Mouse (Mus musculus) kidney, embryonic 14.5 days (tissue): ENCODE data around the gene Cyp27b1. TPM values are rescaled to one million over a fixed set of nuclear protein-coding genes. Genes with fewer than 3 reads are reported as not detected.

Experiments used
- ATAC-seq: fragments of 200-750 bp; cut with Nextera tagmentation; 2 replicates; pipeline ENCODE4 v1.8.0; 2017; ENCODE audit warnings: moderate number of reproducible peaks, mild to moderate bottlenecking, moderate TSS enrichment, moderate library complexity; ENCODE audit not compliant: low FRiP score, low TSS enrichment
- H3K27ac ChIP-seq: fragments of 300-500 bp; sonication (generic); 2 replicates; pipeline ENCODE4 v1.5.1; 2014; ENCODE audit warnings: low read depth, mild to moderate bottlenecking, low read length, moderate library complexity, mixed read lengths
- H3K27me3 ChIP-seq: fragments of 300-500 bp; sonication (generic); 2 replicates; pipeline ENCODE4 v1.6.1; 2014; ENCODE audit warnings: mild to moderate bottlenecking, low read length; ENCODE audit not compliant: control insufficient read depth, insufficient read depth
- H3K36me3 ChIP-seq: fragments of 300-500 bp; sonication (generic); 2 replicates; pipeline ENCODE4 v1.6.1; 2014; ENCODE audit warnings: low read length, mixed read lengths; ENCODE audit not compliant: control insufficient read depth, insufficient read depth
- H3K4me1 ChIP-seq: fragments of 300-500 bp; sonication (generic); 2 replicates; pipeline ENCODE4 v1.6.1; 2014; ENCODE audit warnings: low read length, mixed read lengths; ENCODE audit not compliant: control insufficient read depth, insufficient read depth
- H3K4me2 ChIP-seq: fragments of 300-500 bp; sonication (generic); replicated peaks from 2 replicates; pipeline ENCODE4 v1.6.1; 2014; ENCODE audit warnings: low read depth, mild to moderate bottlenecking, low read length
- H3K4me3 ChIP-seq: fragments of 300-500 bp; sonication (generic); 2 replicates; pipeline ENCODE4 v1.5.1; 2014; ENCODE audit warnings: mild to moderate bottlenecking, low read length
- H3K9ac ChIP-seq: fragments of 300-500 bp; sonication (generic); 2 replicates; pipeline ENCODE4 v1.6.1; 2014; ENCODE audit warnings: low read depth, mild to moderate bottlenecking, low read length, moderate library complexity
- H3K9me3 ChIP-seq: fragments of 300-500 bp; sonication (generic); 2 replicates; pipeline ENCODE4 v1.6.1; 2016; ENCODE audit warnings: low read length; ENCODE audit not compliant: control insufficient read depth
- WGBS: fragments of 180-500 bp; shearing (Covaris S2); extraction: QIAGEN DNeasy Blood & Tissue Kit; methylation state at CpG from one replicate; pipeline ENCODE4 v1.1.7; 2014; 5-methylcytosine and 5-hydroxymethylcytosine counted together
- microRNA counts: library from miRNA; unstranded; fragments of <30 nt; microRNA quantifications from one replicate; lab custom pipeline; 2017
- microRNA-seq: library from miRNA; unstranded; fragments of <30 nt; microRNA quantifications from one replicate; pipeline ENCODE4, GENCODE M21; 2016
- polyA plus RNA-seq: library from polyadenylated mRNA; unstranded; fragments of >200 nt; fragmentation: Nextera tagmentation; extraction: Ambion mirVana; gene quantifications from 2 replicates; pipeline ENCODE4 v1.2.1, GENCODE M21; 2014

Cyp27b1 gene
- polyA plus RNA-seq, 1 experiment from 2014 or later = 0.41 TPM

DNA sequence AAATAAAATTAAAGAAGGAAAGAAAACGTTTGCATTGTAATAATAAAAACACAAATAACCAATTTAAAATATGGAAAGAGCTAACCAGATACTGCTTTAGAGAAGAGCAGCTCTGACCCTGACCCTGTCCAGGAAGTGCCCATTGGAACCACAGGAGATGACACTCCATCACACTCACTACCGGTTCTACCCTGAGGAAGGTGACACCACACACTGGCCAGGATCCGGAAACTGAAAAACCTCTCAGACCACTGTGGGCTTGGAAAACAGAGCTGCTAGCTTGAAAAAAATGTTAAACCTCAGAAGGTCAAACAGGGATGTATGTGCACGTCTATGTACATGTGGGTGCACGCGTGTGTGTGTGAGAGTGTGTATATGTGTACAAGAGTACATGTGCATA lies 53.1 kb downstream of the Cyp27b1 start:
- H3K4me2 ChIP-seq = no peak overlapping the region
- 82% methylated on average over 6 of the region's 6 CpGs for WGBS
- H3K9ac ChIP-seq = no peak overlapping the region
- no peak overlapping the region for H3K4me3 ChIP-seq
- H3K27ac ChIP-seq = no peak overlapping the region
- H3K36me3 ChIP-seq = peaks cover 20% of the 10 kb centered on the region
- no peaks in the 10 kb centered on the region for H3K4me1 ChIP-seq
- no peaks in the 10 kb centered on the region for H3K27me3 ChIP-seq
- no peak for ATAC-seq
- H3K9me3 ChIP-seq = no peaks in the 10 kb centered on the region

MicroRNA genes within 50 kb of the gene (microRNA counts, 519-probe panel; counts per million panel counts)
- not detected for microRNA mmu-miR-546 (lab: Ali Mortazavi, UCI)

Small RNA genes lying within 50 kb of the gene (microRNA-seq; reads per million reads assigned to microRNA genes)
- 1.3 reads per million for gene Mir546

Other genes with a start within 250 kb of the Cyp27b1 start
- gene Atp23, start 146.9 kb upstream of the Cyp27b1 start, polyA plus RNA-seq = 22.7 and 26.8 TPM in 2 replicates
- 81.1 and 112 TPM in 2 replicates for gene Ctdsp2, start 69.5 kb upstream of the Cyp27b1 start, polyA plus RNA-seq
- 0.19 and 0.20 TPM in 2 replicates for gene Avil, start 47.5 kb upstream of the Cyp27b1 start, polyA plus RNA-seq
- 90.5 and 98.2 TPM in 2 replicates for gene Tsfm, start 17.4 kb upstream of the Cyp27b1 start, polyA plus RNA-seq
- 69.5 and 78.1 TPM in 2 replicates for gene Mettl1, start 6.8 kb upstream of the Cyp27b1 start, polyA plus RNA-seq
- gene Eef1akmt3, start 6.7 kb upstream of the Cyp27b1 start, polyA plus RNA-seq = 0.39 and 0.89 TPM in 2 replicates
- 1.5 and 2.6 TPM in 2 replicates for gene March9, start 11.9 kb downstream of the Cyp27b1 start, polyA plus RNA-seq
- gene Cdk4, start 15.3 kb downstream of the Cyp27b1 start, polyA plus RNA-seq = 2,221 and 2,763 TPM in 2 replicates
- 106 and 153 TPM in 2 replicates for gene Tspan31, start 22.0 kb downstream of the Cyp27b1 start, polyA plus RNA-seq
- 0.07 and 0.61 TPM in 2 replicates for gene Agap2, start 27.0 kb downstream of the Cyp27b1 start, polyA plus RNA-seq
- gene Os9, start 72.9 kb downstream of the Cyp27b1 start, polyA plus RNA-seq = 31.4 and 47.5 TPM in 2 replicates
- gene B4galnt1, start 117.0 kb downstream of the Cyp27b1 start, polyA plus RNA-seq = 6.2 and 8.7 TPM in 2 replicates
- 2.0 and 2.3 TPM in 2 replicates for gene Slc26a10, start 132.4 kb downstream of the Cyp27b1 start, polyA plus RNA-seq
- gene Arhgef25, start 141.8 kb downstream of the Cyp27b1 start, polyA plus RNA-seq = 31.0 and 32.9 TPM in 2 replicates
- gene Dtx3, start 147.5 kb downstream of the Cyp27b1 start, polyA plus RNA-seq = 107 and 117 TPM in 2 replicates
- 19.2 and 31.0 TPM in 2 replicates for gene Pip4k2c, start 163.3 kb downstream of the Cyp27b1 start, polyA plus RNA-seq
- gene Kif5a, start 215.1 kb downstream of the Cyp27b1 start, polyA plus RNA-seq = 0.37 and 0.57 TPM in 2 replicates
- gene Dctn2, start 218.1 kb downstream of the Cyp27b1 start, polyA plus RNA-seq = 164 and 173 TPM in 2 replicates
- gene Mbd6, start 240.8 kb downstream of the Cyp27b1 start, polyA plus RNA-seq = 16.2 and 22.3 TPM in 2 replicates